8 mouse cellular contexts compared by ENCODE assay signal in the genomic region with DNA sequence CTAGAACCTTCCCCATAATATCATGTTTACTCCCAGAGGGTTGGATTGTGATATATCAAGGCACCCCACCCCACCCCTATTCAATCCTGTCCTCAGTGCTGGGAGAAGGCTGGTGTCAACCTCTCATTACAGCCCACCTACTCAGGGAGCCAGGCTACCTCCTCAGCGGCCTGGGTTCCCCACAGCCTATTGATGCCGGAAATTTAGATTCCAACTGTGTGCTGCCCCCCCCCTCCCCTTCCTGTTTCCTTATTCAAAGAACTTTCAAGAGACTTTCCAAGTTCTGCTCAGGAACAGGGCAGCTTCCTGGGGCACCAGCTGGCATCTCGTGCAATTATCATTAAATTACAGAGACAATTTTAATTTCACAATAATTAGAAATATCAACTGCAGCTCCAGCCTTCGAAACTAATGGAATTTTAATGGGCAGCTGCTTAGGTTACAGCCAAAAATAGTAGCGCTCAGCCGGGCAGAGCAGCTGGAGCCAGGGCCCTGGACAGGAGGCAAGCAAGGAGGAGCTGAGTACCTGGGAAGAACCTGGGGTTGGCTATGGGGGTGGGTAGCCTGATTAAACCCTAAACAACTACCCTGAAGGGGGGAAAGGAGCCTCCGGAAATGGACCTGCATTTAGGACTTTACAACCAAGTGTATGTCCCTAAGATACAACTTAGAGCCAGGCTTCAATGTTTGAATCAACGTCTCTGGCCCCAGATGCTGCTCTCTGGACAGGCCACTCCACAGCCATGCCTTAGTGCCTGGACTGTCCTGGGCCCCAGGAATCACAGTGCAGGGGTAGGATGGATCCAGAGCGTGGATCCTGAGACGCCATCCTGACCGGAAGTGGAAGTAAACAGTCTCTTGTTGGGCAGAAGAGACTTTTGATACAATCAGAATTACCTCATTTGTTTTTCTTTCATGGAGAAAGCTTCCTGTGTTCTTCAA. TPM values are rescaled to one million over a fixed set of nuclear protein-coding genes. Genes with fewer than 3 reads are reported as not detected.
DNase-seq lines count a peak whose midpoint lies in the region; ATAC-seq and TF ChIP-seq lines count a peak whose summit lies in the region.

No protein-coding gene starts in this region.

- ATAC-seq in lung, embryonic 14.5 days (ENCODE audit: insufficient read depth): no peak; the same call in 1 of the 2 replicates

- H3K4me2 ChIP-seq in lung, embryonic 14.5 days: no peak overlapping the region

- DNase-seq in hindbrain, embryonic 10.5 days (ENCODE audit: low spot score): no peak
- DNase-seq in lung, embryonic 14.5 days: peak; percentile 37
- no peak for DNase-seq in cerebellum, postnatal 14 days
- no peak for DNase-seq in cerebellum, adult 2 months
- no peak for DNase-seq in left cerebral cortex, adult 11 months (ENCODE audit: low spot score)
- DNase-seq in right cerebral cortex, postnatal 14 days: no peak

- TF ChIP-seq POLR2A in bone marrow, adult 2 months (IDR thresholded peaks at IDR 0.05; ENCODE audit: borderline replicate concordance, control insufficient read depth, low read depth, low read length): no peak
- TF ChIP-seq POLR2A in cortical plate, adult 2 months (IDR thresholded peaks at IDR 0.05; ENCODE audit: extremely low read depth, insufficient read depth, low read length): no peak
- TF ChIP-seq POLR2A in cerebellum, adult 2 months (IDR thresholded peaks at IDR 0.05; ENCODE audit: borderline replicate concordance, insufficient read depth, low read length): no peak

- H3K36me3 ChIP-seq in hindbrain, embryonic 10.5 days: no peaks in the 10 kb centered on the region
- no peaks in the 10 kb centered on the region for H3K36me3 ChIP-seq in lung, embryonic 14.5 days (ENCODE audit: insufficient read depth)

- H3K27me3 ChIP-seq in hindbrain, embryonic 10.5 days (ENCODE audit: insufficient read depth, poor library complexity, severe bottlenecking): no peaks in the 10 kb centered on the region
- H3K27me3 ChIP-seq in lung, embryonic 14.5 days (ENCODE audit: insufficient read depth, low read length): no peaks in the 10 kb centered on the region
- no peaks in the 10 kb centered on the region for H3K27me3 ChIP-seq in cerebellum, adult 2 months (ENCODE audit: control insufficient read depth, insufficient read depth, low read length)

- H3K9me3 ChIP-seq in hindbrain, embryonic 10.5 days: no peaks in the 10 kb centered on the region
- no peaks in the 10 kb centered on the region for H3K9me3 ChIP-seq in lung, embryonic 14.5 days (ENCODE audit: low read depth, low read length)

- no peak overlapping the region for H3K9ac ChIP-seq in lung, embryonic 14.5 days

- TF ChIP-seq CTCF in bone marrow, adult 2 months (IDR thresholded peaks at IDR 0.05; ENCODE audit: control insufficient read depth, insufficient read depth, low read length): no peak
- TF ChIP-seq CTCF in cortical plate, adult 2 months (IDR thresholded peaks at IDR 0.05; ENCODE audit: extremely low read depth, insufficient read depth, low read length): no peak
- TF ChIP-seq CTCF in lung, embryonic 14.5 days (IDR thresholded peaks at IDR 0.05; ENCODE audit: low read depth): no peak
- no peak for TF ChIP-seq CTCF in cerebellum, adult 2 months (IDR thresholded peaks at IDR 0.05; ENCODE audit: borderline replicate concordance, insufficient read depth, low read depth, low read length)

- peaks cover 7% of the 10 kb centered on the region; the same call in 1 of the 2 replicates for H3K4me1 ChIP-seq in bone marrow, adult 2 months (ENCODE audit: control insufficient read depth, insufficient read depth, low read length)
- H3K4me1 ChIP-seq in cortical plate, adult 2 months (ENCODE audit: control insufficient read depth, insufficient read depth, low read length): no peaks in the 10 kb centered on the region
- H3K4me1 ChIP-seq in hindbrain, embryonic 10.5 days (replicated peaks): peaks cover 28% of the 10 kb centered on the region
- peaks cover 2% of the 10 kb centered on the region; the same call in 1 of the 2 replicates for H3K4me1 ChIP-seq in lung, embryonic 14.5 days (ENCODE audit: insufficient read depth)
- no peaks in the 10 kb centered on the region for H3K4me1 ChIP-seq in cerebellum, adult 2 months (ENCODE audit: control insufficient read depth, insufficient read depth, low read length)

- 49% methylated on average over 11 of the region's 11 CpGs for WGBS in bone marrow, adult 2 months
- 65% methylated on average over 11 of the region's 11 CpGs for WGBS in hindbrain, embryonic 10.5 days
- 26% methylated on average over 11 of the region's 11 CpGs for WGBS in lung, embryonic 14.5 days
- WGBS in cerebellum, adult 2 months: 45% methylated on average over 11 of the region's 11 CpGs

- H3K4me3 ChIP-seq in bone marrow, adult 2 months (replicated peaks; ENCODE audit: control insufficient read depth, low read depth, low read length): no peak overlapping the region
- H3K4me3 ChIP-seq in cortical plate, adult 2 months (ENCODE audit: insufficient read depth, low read length): no peak overlapping the region
- H3K4me3 ChIP-seq in hindbrain, embryonic 10.5 days: no peak overlapping the region
- H3K4me3 ChIP-seq in lung, embryonic 14.5 days (ENCODE audit: low read depth, low read length): no peak overlapping the region
- no peak overlapping the region for H3K4me3 ChIP-seq in cerebellum, adult 2 months (replicated peaks; ENCODE audit: insufficient read depth, low read depth, low read length)

- H3K27ac ChIP-seq in bone marrow, adult 2 months (ENCODE audit: control insufficient read depth, insufficient read depth, low read depth, low read length, poor library complexity): 0 out of 2 replicates have a peak overlapping the region, but pooled peaks have one; percentile 19
- peak overlapping the region; percentile 63 for H3K27ac ChIP-seq in cortical plate, adult 2 months (ENCODE audit: insufficient read depth, low read length)
- H3K27ac ChIP-seq in hindbrain, embryonic 10.5 days: peak overlapping the region; percentile 86
- H3K27ac ChIP-seq in lung, embryonic 14.5 days (ENCODE audit: low read depth): peak overlapping the region; percentile 78
- no peak overlapping the region for H3K27ac ChIP-seq in cerebellum, adult 2 months (ENCODE audit: insufficient read depth, low read length)

RNA-seq across cellular contexts. Expression of gene Rgs12, which starts 17.5 kb away (rescaled TPM):
- 21.4 and 56.9 TPM in 2 replicates for polyA plus RNA-seq in bone marrow, adult 2 months (2011; ENCODE audit: insufficient read depth, insufficient read length, low replicate concordance, missing spikeins)
- polyA plus RNA-seq in cortical plate, adult 2 months (2012; rRNA removed): 35.4 and 40.9 TPM in 2 replicates
- 62.4 and 74.3 TPM in 2 replicates for polyA plus RNA-seq in hindbrain, embryonic 10.5 days (2016; fragmentation: Nextera tagmentation; extraction: Ambion mirVana)
- 26.6 and 31.4 TPM in 2 replicates for polyA plus RNA-seq in lung, embryonic 14.5 days (2014; fragmentation: Nextera tagmentation; extraction: Ambion mirVana)
- 13.0 and 16.0 TPM in 2 replicates for polyA plus RNA-seq in cerebellum, adult 2 months (2012; rRNA removed)

RNA-seq across cellular contexts. Expression of gene Msantd1, which starts 24.0 kb away (rescaled TPM):
- polyA plus RNA-seq in bone marrow, adult 2 months (2011; ENCODE audit: insufficient read depth, insufficient read length, low replicate concordance, missing spikeins): 0.72 and 4.6 TPM in 2 replicates
- polyA plus RNA-seq in cortical plate, adult 2 months (2012; rRNA removed): 6.4 and 9.1 TPM in 2 replicates
- polyA plus RNA-seq in hindbrain, embryonic 10.5 days (2016; fragmentation: Nextera tagmentation; extraction: Ambion mirVana): 1.4 and 2.6 TPM in 2 replicates
- 0.49 and 1.1 TPM in 2 replicates for polyA plus RNA-seq in lung, embryonic 14.5 days (2014; fragmentation: Nextera tagmentation; extraction: Ambion mirVana)
- polyA plus RNA-seq in cerebellum, adult 2 months (2012; rRNA removed): 5.5 and 6.8 TPM in 2 replicates
